Mouse (Mus musculus) embryo, embryonic 10.5 days (tissue): ENCODE measurements at regions not wholly inside any gene's neighbourhood (a gene's known extent, or its start where the extent isn't known, plus 50 kb on each side); places are given as distances from the start of the nearest gene placed in this dataset.
A peak's percentile ranks its signal among the peaks of the same experiment; 100 is the strongest.

Experiments used
- DNase-seq: peaks from one replicate; pipeline ENCODE4 v3.0.0-alpha.2; 2015; ENCODE audit warnings: low spot score

DNA sequence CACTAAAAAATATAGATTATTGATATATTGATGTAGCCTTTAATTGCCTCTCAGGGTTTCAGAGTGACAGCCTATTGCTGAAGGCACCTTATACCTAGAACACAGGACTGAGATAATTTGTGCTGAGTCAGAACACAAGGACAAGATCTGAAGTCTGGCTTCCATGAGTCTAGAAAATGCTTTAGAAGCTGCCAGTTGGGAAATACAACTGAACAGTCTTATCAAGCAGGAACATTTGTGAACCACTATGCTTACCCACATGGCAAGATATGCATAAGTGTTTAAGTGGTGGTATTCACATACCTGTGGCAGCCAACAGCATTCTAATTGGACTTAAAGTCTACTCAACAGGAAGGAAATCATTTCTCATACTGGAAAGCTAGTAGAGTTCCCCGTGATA is 202.1 kb upstream of the Tpm3-rs7 start:
- no peak for DNase-seq

DNA sequence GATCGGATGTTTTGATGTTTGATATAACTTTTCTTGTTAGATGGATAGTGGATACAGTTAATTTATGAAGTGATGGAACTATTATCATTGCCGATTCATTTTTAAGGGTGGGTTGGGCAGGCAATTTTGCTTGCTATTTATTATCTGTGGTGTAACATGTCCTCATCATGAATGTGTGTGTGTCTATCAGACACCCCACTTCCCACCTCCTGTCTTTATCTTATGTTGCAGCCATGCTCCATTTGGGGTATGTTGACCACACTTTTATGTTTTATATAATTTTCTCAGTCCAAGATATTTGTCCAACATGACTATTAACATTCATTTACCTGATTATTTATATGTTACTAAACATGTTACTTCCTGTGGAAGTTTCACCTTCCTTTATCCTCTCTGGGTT is 175.6 kb upstream of the Tpm3-rs7 start:
- DNase-seq = no peak

DNA sequence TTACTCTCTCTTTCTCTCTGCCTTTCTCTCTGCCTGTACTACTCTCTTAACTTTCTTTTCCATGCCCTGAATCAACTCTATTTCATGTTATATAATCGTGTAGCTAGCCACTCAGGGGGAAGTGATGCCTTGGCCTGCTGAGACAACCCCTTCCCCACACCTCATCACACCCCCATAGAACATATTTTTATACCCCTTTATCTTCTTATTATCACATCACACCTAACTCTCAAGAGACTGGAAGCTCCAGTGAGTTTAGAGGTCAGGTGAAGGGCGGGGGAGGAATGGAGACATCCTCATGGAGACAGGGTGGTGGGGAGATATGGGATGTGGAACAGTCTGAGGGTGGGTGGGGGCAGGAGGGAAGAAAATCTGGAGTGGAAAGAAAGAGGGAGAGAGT is 145.8 kb upstream of the Tpm3-rs7 start:
- no peak for DNase-seq

DNA sequence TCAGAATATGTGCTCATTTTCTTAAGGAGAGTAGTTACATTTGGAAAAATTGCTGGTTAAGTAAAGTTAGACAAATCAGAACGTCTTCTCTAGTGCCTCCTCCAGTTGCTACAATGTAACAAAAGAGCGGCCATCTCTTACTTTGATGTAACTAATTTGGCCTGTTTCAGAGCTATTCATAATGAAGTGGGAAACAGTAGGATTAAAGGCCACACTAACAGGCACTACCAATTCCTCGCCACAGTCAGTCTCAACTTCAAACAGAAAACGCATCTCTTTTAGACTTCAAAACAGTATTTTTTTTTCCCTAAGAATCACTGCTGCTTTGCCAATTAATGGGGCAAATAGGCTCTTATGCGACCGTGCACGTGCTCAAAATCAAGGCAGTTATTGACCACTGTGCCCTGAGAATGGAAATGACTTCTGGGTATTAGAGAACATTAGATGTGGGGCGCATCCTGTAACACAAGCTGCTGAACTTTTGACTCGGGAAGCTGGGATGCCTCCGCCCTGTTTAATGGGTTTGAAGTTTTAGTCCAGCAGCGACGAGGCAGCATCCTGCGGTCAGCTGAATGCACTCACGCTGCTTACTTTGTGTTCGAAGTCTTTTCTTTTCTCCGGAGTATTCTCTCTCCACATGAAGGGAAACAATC is 131.9 kb upstream of the Tpm3-rs7 start:
- DNase-seq = peak; percentile 58

DNA sequence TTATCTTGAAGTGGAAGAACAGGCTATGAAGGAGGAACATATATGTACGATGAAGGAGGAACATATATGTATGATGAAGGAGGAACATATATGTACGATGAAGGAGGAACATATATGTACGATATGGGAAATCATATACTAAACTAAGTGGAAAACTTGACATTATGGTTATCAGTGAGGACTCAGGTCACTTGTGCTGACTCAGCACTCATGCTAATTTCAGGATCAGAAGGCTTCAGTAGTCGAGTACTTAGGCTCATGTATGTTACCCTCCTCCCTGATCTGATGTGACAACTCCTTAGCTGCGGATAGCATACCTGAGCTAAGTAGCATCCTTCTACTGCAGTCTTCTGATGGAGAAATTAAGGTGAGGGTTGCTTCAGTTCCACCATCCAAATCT is 102.4 kb upstream of the Tpm3-rs7 start:
- DNase-seq = no peak
